In the genomic region with DNA sequence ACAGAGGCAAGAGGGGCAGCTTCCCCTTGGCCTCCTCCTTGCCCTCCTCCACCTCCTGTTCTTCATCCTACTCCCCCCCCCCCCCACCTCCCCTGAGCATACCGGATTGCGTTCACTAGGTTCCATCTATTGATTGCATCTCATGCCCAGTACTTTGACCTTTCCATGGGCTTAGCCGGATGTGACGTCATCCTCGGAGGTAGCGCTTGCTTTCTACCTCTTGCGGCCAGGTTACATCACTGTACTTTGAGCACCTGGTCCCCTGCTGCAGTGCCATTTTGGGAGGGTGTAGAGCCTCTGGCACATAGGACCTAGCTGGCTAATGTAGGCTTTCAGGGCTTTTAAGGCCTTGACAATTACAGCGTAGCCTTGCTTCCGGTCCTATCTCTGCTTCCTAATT, we compare ENCODE assay signal across 23 mouse cellular contexts.
"Had no signal": no experiment of that assay in that cellular context is flagged by ENCODE, and none has a peak within 500 bp of the region (broad histone marks: within the 10 kb centered on the region; RNA-seq: fewer than 3 reads in every experiment).

No protein-coding gene starts in this region.

- H3K4me2 ChIP-seq: lung, embryonic 15.5 days; neural tube, embryonic 12.5 days; neural tube, embryonic 15.5 days had no signal

- H3K4me3 ChIP-seq: left cerebral cortex, adult 2 months; lung, embryonic 15.5 days; megakaryocyte, embryonic 14.5 days; midbrain, embryonic 10.5 days; neural tube, embryonic 12.5 days; neural tube, embryonic 15.5 days had no signal

- DNase-seq: kidney, adult 2 months; kidney, postnatal 25 days; layer of hippocampus, postnatal 36 days; lung, adult 18-20 months; lung, postnatal 10 days; lung, postnatal 36 days; midbrain, embryonic 14.5 days; right cerebral cortex, adult 18-20 months; right cerebral cortex, postnatal 14 days; right cerebral cortex, postnatal 4 days; thymus, adult 2 months; thymus, postnatal 14 days; thymus, postnatal 4 days had no signal

- ATAC-seq: intestine, postnatal 0 days had no signal

- H3K36me3 ChIP-seq: lung, embryonic 15.5 days; midbrain, embryonic 10.5 days; neural tube, embryonic 12.5 days; neural tube, embryonic 15.5 days had no signal

- H3K27me3 ChIP-seq: lung, embryonic 15.5 days; megakaryocyte, embryonic 14.5 days; neural tube, embryonic 12.5 days; neural tube, embryonic 15.5 days had no signal

- H3K27ac ChIP-seq: kidney, postnatal 0 days; left cerebral cortex, adult 2 months; liver, embryonic 14.5 days; lung, embryonic 15.5 days; midbrain, embryonic 10.5 days; neural tube, embryonic 12.5 days; neural tube, embryonic 15.5 days; stomach, postnatal 0 days had no signal

- H3K9me3 ChIP-seq: lung, embryonic 15.5 days; megakaryocyte, embryonic 14.5 days; midbrain, embryonic 10.5 days; neural tube, embryonic 12.5 days; neural tube, embryonic 15.5 days had no signal

- H3K9ac ChIP-seq: liver, embryonic 14.5 days; lung, embryonic 15.5 days; neural tube, embryonic 12.5 days; neural tube, embryonic 15.5 days had no signal
